Mouse (Mus musculus): ENCODE results near the gene Wdr19. TPM values are rescaled to one million over a fixed set of nuclear protein-coding genes. Genes with fewer than 3 reads are reported as not detected.
A peak's percentile ranks its signal among the peaks of the same experiment; 100 is the strongest.

The Wdr19 gene
- polyA plus RNA-seq, 1 experiment from 2014 or later, result 15.6 TPM

- H3K4me3 ChIP-seq (ENCODE audit: low read depth, low read length), result no peak overlapping the region
- no peaks in the 10 kb centered on the region for H3K27me3 ChIP-seq (ENCODE audit: control insufficient read depth, insufficient read depth, low read length)
- no peak overlapping the region for H3K27ac ChIP-seq (ENCODE audit: low read depth, low read length)
- H3K9ac ChIP-seq (replicated peaks; ENCODE audit: low read depth, low read length), result no peak overlapping the region
- no peak overlapping the region for H3K4me2 ChIP-seq (ENCODE audit: low read depth, low read length)
- peaks cover 13% of the 10 kb centered on the region for H3K36me3 ChIP-seq (ENCODE audit: control insufficient read depth, insufficient read depth, low read length)
- H3K9me3 ChIP-seq (ENCODE audit: control insufficient read depth, low read length), result no peaks in the 10 kb centered on the region
- 86% methylated on average over 5 of the region's 5 CpGs for WGBS
- ATAC-seq (ENCODE audit: low read depth), result no peak
- no peaks in the 10 kb centered on the region for H3K4me1 ChIP-seq (ENCODE audit: control insufficient read depth, insufficient read depth, low read length)
Measured at GRCm38 (mm10) chr5:65224056-65224455, 24.6 kb downstream of the Wdr19 start.

GRCm38 (mm10) chr5:65231289-65232003 lies 31.9 kb downstream of the Wdr19 start:
- Histone ChIP-seq H3K36me3 (ENCODE audit: control insufficient read depth, insufficient read depth, low read length) (peaks cover 14% of the 10 kb centered on the region; the same call in 1 of the 2 replicates), H3K9ac (replicated peaks; ENCODE audit: low read depth, low read length) (no peak overlapping the region), H3K27ac (ENCODE audit: low read depth, low read length) (no peak overlapping the region), H3K4me2 (ENCODE audit: low read depth, low read length) (no peak overlapping the region), H3K4me3 (ENCODE audit: low read depth, low read length) (no peak overlapping the region), H3K4me1 (ENCODE audit: control insufficient read depth, insufficient read depth, low read length) (no peaks in the 10 kb centered on the region), H3K27me3 (ENCODE audit: control insufficient read depth, insufficient read depth, low read length) (no peaks in the 10 kb centered on the region), H3K9me3 (ENCODE audit: control insufficient read depth, low read length) (no peaks in the 10 kb centered on the region)
- 70% methylated on average over 12 of the region's 12 CpGs for WGBS
- ATAC-seq (ENCODE audit: low read depth), result peak; percentile 31; the same call in 1 of the 2 replicates

- Histone ChIP-seq H3K4me3 (ENCODE audit: low read depth, low read length) (no peak overlapping the region), H3K9ac (replicated peaks; ENCODE audit: low read depth, low read length) (no peak overlapping the region), H3K4me1 (ENCODE audit: control insufficient read depth, insufficient read depth, low read length) (no peaks in the 10 kb centered on the region), H3K4me2 (ENCODE audit: low read depth, low read length) (no peak overlapping the region), H3K9me3 (ENCODE audit: control insufficient read depth, low read length) (no peaks in the 10 kb centered on the region), H3K36me3 (ENCODE audit: control insufficient read depth, insufficient read depth, low read length) (peaks cover 18% of the 10 kb centered on the region; the same call in 1 of the 2 replicates), H3K27me3 (ENCODE audit: control insufficient read depth, insufficient read depth, low read length) (no peaks in the 10 kb centered on the region), H3K27ac (ENCODE audit: low read depth, low read length) (no peak overlapping the region)
- no peak; the same call in 1 of the 2 replicates for ATAC-seq (ENCODE audit: low read depth)
- 54% methylated on average over 5 of the region's 5 CpGs for WGBS
Measured at GRCm38 (mm10) chr5:65242740-65243139, 43.2 kb downstream of the Wdr19 start.

GRCm38 (mm10) chr5:65247296-65247695 lies 47.8 kb downstream of the Wdr19 start:
- Histone ChIP-seq H3K4me2 (ENCODE audit: low read depth, low read length) (no peak overlapping the region), H3K27me3 (ENCODE audit: control insufficient read depth, insufficient read depth, low read length) (no peaks in the 10 kb centered on the region), H3K4me1 (ENCODE audit: control insufficient read depth, insufficient read depth, low read length) (no peaks in the 10 kb centered on the region), H3K9me3 (ENCODE audit: control insufficient read depth, low read length) (no peaks in the 10 kb centered on the region), H3K4me3 (ENCODE audit: low read depth, low read length) (no peak overlapping the region), H3K9ac (replicated peaks; ENCODE audit: low read depth, low read length) (no peak overlapping the region), H3K36me3 (ENCODE audit: control insufficient read depth, insufficient read depth, low read length) (peaks cover 20% of the 10 kb centered on the region; the same call in 1 of the 2 replicates), H3K27ac (ENCODE audit: low read depth, low read length) (no peak overlapping the region)
- ATAC-seq (ENCODE audit: low read depth), result no peak
- 92% methylated on average over 3 of the region's 3 CpGs for WGBS

- Histone ChIP-seq H3K9ac (replicated peaks; ENCODE audit: low read depth, low read length) (no peak overlapping the region), H3K4me1 (ENCODE audit: control insufficient read depth, insufficient read depth, low read length) (no peaks in the 10 kb centered on the region), H3K9me3 (ENCODE audit: control insufficient read depth, low read length) (no peaks in the 10 kb centered on the region), H3K27ac (ENCODE audit: low read depth, low read length) (no peak overlapping the region), H3K27me3 (ENCODE audit: control insufficient read depth, insufficient read depth, low read length) (no peaks in the 10 kb centered on the region), H3K4me3 (ENCODE audit: low read depth, low read length) (no peak overlapping the region), H3K36me3 (ENCODE audit: control insufficient read depth, insufficient read depth, low read length) (peaks cover 11% of the 10 kb centered on the region; the same call in 1 of the 2 replicates), H3K4me2 (ENCODE audit: low read depth, low read length) (no peak overlapping the region)
- no peak for ATAC-seq (ENCODE audit: low read depth)
- whole genome bisulfite sequencing, result 67% methylated on average over 7 of the region's 7 CpGs
Measured at GRCm38 (mm10) chr5:65250185-65250855, 50.8 kb downstream of the Wdr19 start.

GRCm38 (mm10) chr5:65257910-65258505 lies 58.5 kb downstream of the Wdr19 start:
- no peak for ATAC-seq (ENCODE audit: low read depth)
- H3K27ac ChIP-seq (ENCODE audit: low read depth, low read length), result no peak overlapping the region
- H3K4me1 ChIP-seq (ENCODE audit: control insufficient read depth, insufficient read depth, low read length), result no peaks in the 10 kb centered on the region
- H3K4me3 ChIP-seq (ENCODE audit: low read depth, low read length), result no peak overlapping the region
- H3K36me3 ChIP-seq (ENCODE audit: control insufficient read depth, insufficient read depth, low read length), result peaks cover 41% of the 10 kb centered on the region
- H3K9me3 ChIP-seq (ENCODE audit: control insufficient read depth, low read length), result no peaks in the 10 kb centered on the region
- WGBS, result 90% methylated on average over 14 of the region's 14 CpGs
- H3K9ac ChIP-seq (replicated peaks; ENCODE audit: low read depth, low read length), result no peak overlapping the region
- H3K4me2 ChIP-seq (ENCODE audit: low read depth, low read length), result no peak overlapping the region
- no peaks in the 10 kb centered on the region for H3K27me3 ChIP-seq (ENCODE audit: control insufficient read depth, insufficient read depth, low read length)

- no peaks in the 10 kb centered on the region for H3K27me3 ChIP-seq (ENCODE audit: control insufficient read depth, insufficient read depth, low read length)
- no peaks in the 10 kb centered on the region for H3K4me1 ChIP-seq (ENCODE audit: control insufficient read depth, insufficient read depth, low read length)
- no peaks in the 10 kb centered on the region for H3K36me3 ChIP-seq (ENCODE audit: control insufficient read depth, insufficient read depth, low read length)
- H3K9me3 ChIP-seq (ENCODE audit: control insufficient read depth, low read length), result no peaks in the 10 kb centered on the region
- H3K9ac ChIP-seq (replicated peaks; ENCODE audit: low read depth, low read length), result no peak overlapping the region
- H3K27ac ChIP-seq (ENCODE audit: low read depth, low read length), result no peak overlapping the region
- 83% methylated on average over 3 of the region's 3 CpGs for WGBS
- ATAC-seq (ENCODE audit: low read depth), result no peak
- no peak overlapping the region for H3K4me2 ChIP-seq (ENCODE audit: low read depth, low read length)
- H3K4me3 ChIP-seq (ENCODE audit: low read depth, low read length), result no peak overlapping the region
Measured at GRCm38 (mm10) chr5:65273966-65274365, 74.5 kb downstream of the Wdr19 start.

- no peaks in the 10 kb centered on the region for H3K4me1 ChIP-seq (ENCODE audit: control insufficient read depth, insufficient read depth, low read length)
- WGBS, result 84% methylated on average over 6 of the region's 6 CpGs
- no peaks in the 10 kb centered on the region for H3K27me3 ChIP-seq (ENCODE audit: control insufficient read depth, insufficient read depth, low read length)
- no peaks in the 10 kb centered on the region for H3K9me3 ChIP-seq (ENCODE audit: control insufficient read depth, low read length)
- no peak overlapping the region for H3K4me2 ChIP-seq (ENCODE audit: low read depth, low read length)
- H3K4me3 ChIP-seq (ENCODE audit: low read depth, low read length), result no peak overlapping the region
- no peaks in the 10 kb centered on the region for H3K36me3 ChIP-seq (ENCODE audit: control insufficient read depth, insufficient read depth, low read length)
- H3K9ac ChIP-seq (replicated peaks; ENCODE audit: low read depth, low read length), result no peak overlapping the region
- peak; percentile 56; the same call in 1 of the 2 replicates for ATAC-seq (ENCODE audit: low read depth)
- H3K27ac ChIP-seq (ENCODE audit: low read depth, low read length), result no peak overlapping the region
Measured at GRCm38 (mm10) chr5:65279133-65279651, 79.7 kb downstream of the Wdr19 start.

- 89% methylated on average over 3 of the region's 3 CpGs for WGBS
- H3K27me3 ChIP-seq (ENCODE audit: control insufficient read depth, insufficient read depth, low read length), result no peaks in the 10 kb centered on the region
- no peak for ATAC-seq (ENCODE audit: low read depth)
- no peaks in the 10 kb centered on the region for H3K4me1 ChIP-seq (ENCODE audit: control insufficient read depth, insufficient read depth, low read length)
- no peak overlapping the region for H3K9ac ChIP-seq (replicated peaks; ENCODE audit: low read depth, low read length)
- no peaks in the 10 kb centered on the region for H3K9me3 ChIP-seq (ENCODE audit: control insufficient read depth, low read length)
- no peak overlapping the region for H3K4me2 ChIP-seq (ENCODE audit: low read depth, low read length)
- H3K4me3 ChIP-seq (ENCODE audit: low read depth, low read length), result no peak overlapping the region
- no peak overlapping the region for H3K27ac ChIP-seq (ENCODE audit: low read depth, low read length)
- 0 out of 2 replicates have a peak, but pooled peaks cover 3% of the 10 kb centered on the region for H3K36me3 ChIP-seq (ENCODE audit: control insufficient read depth, insufficient read depth, low read length)
Measured at GRCm38 (mm10) chr5:65281216-65281615, 81.7 kb downstream of the Wdr19 start.

Data from neural tube, embryonic 14.5 days (tissue).